Mouse (Mus musculus) thymus, postnatal 4 days (tissue): ENCODE data around the gene Nmrk2.
A peak's percentile ranks its signal among the peaks of the same experiment; 100 is the strongest.
"Not testable (repeated sequence)": the region's sequence is repeated elsewhere in the genome, so short reads cannot be mapped to it uniquely, and the experiment has no call there.

Experiments
- DNase-seq: peaks from one replicate; pipeline ENCODE4 v3.0.0; 2021

The Nmrk2 gene

DNA sequence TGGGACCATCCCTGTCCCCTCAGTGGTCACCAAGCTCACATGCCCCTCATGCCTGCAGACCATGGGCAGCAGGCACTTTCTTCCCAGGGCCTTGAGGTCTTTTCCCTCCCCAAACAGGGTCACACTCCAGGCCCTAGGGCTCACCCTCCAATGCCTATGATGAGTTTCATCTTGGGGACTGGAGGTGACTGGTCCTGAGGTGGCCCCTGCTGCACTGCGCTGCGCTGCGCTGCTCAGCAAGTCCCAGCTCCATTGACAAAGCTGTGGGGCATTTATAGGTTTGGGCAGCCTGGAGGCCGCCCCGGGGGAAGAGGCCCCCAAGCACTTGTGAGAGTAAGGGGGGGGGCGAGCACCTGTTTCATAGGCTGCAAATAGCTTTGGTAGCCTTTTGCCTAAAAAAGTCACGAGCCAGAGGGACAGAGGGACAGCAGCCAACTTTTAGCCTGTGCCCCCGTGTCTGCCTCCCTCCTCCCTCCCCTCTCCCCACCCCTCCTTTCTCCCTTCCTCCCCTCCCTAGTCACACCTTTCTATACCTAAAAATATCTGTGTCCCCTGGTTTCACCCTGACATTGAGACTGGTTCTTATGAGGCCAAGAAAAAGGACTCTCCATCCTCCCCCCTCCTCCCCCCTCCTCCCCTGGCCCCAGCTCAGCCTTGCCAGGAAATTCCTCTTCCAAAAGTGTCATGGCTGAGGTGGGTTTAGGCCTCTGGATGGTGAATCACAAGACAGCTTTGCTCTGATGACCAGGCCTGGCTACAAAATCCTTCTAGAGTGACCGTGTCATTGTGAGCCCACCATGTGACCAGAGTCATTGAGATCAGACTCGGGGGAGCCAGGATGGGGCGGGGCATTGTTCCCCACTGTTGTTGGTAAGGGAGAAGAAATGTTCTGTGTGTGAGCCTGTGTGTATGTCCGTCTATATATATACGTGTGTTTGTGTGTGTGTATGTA lies at the start of gene Nmrk2:
Gene Nmrk2, minus strand, starts transcription at position 245 of the 952 bp plus-strand sequence.
- DNase-seq = no peak

DNA sequence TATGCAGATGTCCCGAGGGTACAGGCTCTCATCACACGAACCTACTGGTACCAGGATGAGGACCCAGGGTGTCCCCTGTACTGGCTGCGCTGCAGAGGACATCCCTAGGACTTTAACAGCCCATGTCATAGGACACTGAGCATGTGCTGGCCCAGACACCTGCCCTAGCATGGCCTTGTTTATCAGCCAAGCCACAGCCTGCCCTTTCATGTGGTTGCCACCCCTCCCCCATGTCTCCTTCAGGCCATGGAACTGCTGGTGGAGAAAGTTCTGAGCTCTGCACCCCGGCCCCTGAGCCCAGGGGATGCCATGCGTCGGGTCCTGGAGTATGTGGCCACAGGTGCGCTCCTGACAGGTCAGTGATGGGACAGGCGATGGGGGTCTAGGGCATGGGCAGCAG lies 47.6 kb upstream of the Nmrk2 start:
- DNase-seq = no peak

GRCm38 (mm10) chr10:81247804-81248203 lies 46.0 kb upstream of the Nmrk2 start:
- no peak for DNase-seq

GRCm38 (mm10) chr10:81245166-81245565 lies 43.3 kb upstream of the Nmrk2 start:
- peak; percentile 24 for DNase-seq

DNA sequence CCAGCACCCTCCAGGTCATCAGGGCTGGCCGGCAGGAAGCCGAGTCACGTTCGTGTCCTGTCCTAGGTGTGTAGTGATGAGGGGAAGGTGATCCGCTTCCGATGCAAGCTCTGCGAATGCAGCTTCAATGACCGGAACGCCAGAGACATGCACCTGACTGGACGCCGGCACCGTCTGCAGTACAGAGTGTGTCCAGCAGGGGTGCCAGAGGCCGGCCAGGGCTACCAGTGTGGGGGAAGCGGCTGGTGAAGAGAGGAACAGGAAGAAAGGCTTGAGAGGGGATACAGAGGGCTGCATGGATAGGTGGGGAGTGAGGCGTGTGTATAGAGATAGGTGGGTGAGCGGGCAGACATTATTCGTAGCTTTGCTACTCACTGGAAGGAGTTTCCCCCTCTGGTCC lies 42.7 kb upstream of the Nmrk2 start:
- peak; percentile 91 for DNase-seq

DNA sequence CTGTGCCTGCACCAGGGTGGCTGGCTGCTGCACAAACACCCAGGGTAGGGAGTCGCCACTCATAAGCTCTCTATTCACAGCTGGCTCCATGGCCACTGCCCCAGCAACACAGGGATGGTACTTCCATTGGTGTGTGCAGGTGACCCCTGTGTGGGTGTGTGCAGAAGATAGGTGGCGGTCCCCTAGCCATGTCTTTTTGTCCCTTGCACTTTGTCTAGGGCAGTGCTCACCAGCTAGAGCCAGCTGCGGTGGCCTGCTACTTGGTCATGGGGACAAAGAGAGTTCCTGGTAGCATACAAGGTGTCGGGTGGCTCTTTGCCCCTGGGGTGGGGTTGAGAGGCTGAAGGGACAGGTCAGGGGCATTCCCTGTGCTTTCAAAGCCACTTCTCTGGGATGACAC lies 42.3 kb upstream of the Nmrk2 start:
- DNase-seq = peak; percentile 22

- DNase-seq = peak; percentile 64
These were observed 40.2 kb upstream of the Nmrk2 start for GRCm38 (mm10) chr10:81242021-81242420.

DNA sequence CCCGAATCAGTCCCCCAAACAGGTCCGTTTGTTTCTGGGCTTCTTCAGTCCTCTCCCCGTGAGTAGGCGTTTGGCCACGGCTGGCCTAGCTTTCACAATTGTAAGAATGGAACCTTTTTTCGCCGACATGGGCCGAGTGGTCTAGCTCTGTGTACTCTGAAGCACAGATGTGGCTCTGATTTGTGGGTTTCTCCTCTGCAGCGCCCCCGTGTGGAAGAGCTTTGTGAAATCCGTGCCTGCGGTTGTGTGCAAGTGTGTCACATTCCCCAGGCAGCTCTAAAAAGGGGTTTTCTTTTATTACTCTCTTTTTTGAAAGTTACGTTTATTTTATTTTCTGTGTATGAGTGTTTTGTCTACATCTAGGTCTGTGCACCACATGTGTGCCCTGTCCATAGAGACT lies 39.0 kb upstream of the Nmrk2 start:
- peak; percentile 92 for DNase-seq

DNA sequence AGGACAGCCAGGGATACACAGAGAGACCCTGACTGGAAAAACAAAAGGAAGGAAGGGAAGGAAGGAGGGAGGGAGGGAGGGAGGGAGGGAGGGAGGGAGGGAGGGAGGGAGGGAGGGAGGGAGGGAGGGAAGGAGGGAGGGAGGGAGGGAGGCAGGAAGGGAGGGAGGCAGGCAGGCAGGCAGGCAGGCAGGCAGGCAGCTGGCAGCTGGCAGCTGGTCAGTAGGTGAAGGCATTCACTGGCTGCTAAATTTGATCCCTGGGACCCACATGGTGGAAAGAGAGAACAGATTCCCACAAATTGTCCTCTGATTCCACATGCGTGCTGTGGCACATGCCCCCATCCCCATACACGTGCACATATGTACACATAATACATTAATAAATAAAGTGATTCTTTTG lies 36.8 kb upstream of the Nmrk2 start:
- DNase-seq = no peak

- peak; percentile 6 for DNase-seq
These were observed 34.8 kb upstream of the Nmrk2 start for GRCm38 (mm10) chr10:81236471-81237268.

DNA sequence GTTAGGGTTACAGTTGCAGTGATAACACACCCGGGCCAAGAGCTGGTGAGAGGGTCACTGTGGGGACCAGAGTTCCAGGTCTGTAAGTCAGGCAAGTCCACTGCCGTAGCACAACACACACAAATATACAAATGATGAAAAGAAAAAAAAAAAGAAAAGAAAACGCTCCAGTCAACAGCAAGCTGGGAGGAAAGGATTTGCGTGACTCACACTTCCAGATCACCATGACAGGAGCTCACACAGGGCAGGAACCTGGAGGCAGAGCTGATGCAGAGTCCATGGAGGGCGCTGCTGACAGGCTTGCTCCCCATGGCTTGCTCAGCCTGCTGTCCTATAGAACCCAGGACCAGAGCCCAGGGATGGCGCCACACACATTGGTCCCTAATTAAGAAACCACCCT lies 32.4 kb upstream of the Nmrk2 start:
- peak; percentile 12 for DNase-seq

DNA sequence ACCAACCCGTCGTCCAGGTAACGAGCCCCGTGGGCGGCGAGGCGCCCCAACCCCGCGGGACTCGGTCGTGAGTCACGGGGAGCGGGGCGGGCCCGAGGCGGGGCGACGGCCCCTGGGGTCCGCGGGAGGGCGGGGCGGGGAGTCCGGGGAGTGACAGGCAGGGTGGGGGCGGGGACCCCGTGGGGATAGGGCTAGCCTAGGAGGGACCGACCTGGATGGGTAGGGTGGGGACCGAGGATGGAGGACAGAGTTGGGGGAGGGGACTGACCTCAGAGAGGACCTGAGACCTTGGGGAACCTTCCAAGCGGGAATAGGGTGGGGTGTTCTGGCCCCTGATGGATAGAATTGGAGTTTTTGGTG lies 31.4 kb upstream of the Nmrk2 start:
- DNase-seq = no peak

- DNase-seq = peak; percentile 98
These were observed 30.9 kb upstream of the Nmrk2 start, which contains the start of gene Zfr2 for GRCm38 (mm10) chr10:81232580-81233225. Gene Zfr2, plus strand, starts transcription at chr10:81233155.

GRCm38 (mm10) chr10:81231436-81231835 lies 29.6 kb upstream of the Nmrk2 start:
- peak; percentile 22 for DNase-seq

GRCm38 (mm10) chr10:81230438-81231332 lies 28.8 kb upstream of the Nmrk2 start, which contains the start of gene Atcay:
Gene Atcay, minus strand, starts transcription at chr10:81230833.
- DNase-seq = peak; percentile 66

DNA sequence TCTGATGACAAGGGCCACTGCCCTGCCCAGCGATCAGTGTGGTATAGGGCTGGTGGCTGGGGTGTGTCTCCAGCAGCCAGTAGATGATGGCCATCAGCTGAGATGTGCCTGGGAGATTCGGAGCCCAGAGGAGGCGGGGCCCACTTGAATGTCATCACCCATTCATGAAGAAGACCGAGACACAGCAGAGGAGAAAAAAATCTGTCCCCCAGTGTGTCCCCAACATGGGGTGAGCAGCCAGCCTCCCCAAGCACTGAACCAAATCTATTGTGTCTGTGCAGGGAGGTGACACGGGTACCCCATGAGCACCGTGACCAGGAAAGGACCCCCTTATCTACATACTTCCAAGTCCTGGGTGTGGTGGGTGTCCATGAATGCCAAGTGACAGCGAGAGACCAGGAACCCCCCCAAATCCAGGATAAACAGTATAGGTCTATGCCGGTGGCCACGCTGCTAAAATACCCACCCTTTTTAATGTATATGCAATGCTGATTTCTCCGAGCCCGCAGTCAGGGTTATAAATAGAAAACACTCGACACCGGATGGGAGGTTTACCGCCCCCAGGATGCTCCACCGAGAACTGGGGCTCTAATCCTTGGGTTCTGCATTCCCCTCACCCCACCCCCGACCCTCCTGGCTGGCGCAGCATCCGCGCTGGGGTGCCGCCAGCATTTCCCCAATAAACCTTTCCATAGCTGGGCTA lies 28.0 kb upstream of the Nmrk2 start:
- DNase-seq = peak; percentile 44

DNA sequence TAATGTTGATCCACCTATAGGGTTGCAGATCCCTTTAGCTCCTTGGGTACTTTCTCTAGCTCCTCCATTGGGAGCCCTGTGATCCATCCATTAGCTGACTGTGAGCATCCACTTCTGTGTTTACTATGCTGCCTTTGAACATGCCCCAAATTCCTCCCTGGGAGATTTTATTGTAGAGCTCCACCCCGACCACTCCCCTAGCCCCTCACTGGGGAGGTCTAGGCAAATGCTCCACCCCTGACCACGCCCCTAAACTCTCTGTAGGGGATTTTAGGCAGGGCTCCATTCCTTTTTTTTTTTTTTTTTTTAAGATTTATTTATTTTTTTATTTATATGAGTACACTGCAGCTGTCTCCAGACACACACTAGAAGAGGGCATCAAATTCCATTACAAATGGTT lies 21.9 kb upstream of the Nmrk2 start:
- not testable (repeated sequence) for DNase-seq

GRCm38 (mm10) chr10:81221402-81222015 lies 19.7 kb upstream of the Nmrk2 start:
- DNase-seq = no peak

DNA sequence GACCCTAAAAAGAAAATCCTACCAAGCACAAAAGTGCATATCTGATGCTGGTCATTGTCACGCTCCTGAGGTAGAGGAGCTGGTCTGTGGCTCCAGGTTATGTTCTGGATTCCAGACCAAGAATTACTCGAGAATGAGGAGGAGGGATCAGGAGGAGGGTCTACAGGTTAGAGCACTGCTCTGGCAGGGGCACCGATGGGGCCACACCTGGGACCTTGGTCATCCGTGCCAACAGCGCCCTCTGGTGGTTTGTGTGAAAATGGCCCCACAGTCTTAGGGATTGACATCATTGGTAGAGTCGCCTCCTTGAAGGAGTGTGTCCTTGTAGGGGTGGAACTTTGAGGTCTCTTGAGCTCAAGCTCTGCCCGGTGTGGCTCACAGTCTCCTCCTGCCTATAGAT lies 16.1 kb upstream of the Nmrk2 start:
- peak; percentile 89 for DNase-seq

DNA sequence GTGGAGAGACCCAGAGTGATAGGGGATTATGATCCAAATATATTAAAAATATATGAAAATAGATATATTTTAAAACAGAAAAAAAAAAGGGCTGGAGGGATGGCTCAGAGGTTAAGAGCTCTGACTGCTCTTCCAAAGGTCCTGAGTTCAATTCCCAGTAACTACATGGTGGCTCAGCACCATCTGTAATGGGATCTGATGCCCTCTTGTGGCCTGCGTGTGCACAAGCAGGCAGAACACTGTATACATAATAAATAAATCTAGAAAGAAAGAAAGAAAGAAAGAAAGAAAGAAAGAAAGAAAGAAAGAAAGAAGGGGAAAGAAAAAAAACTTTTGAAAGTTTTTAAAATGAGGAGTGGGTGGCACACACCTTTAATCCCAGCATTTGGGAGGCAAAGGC lies 15.4 kb upstream of the Nmrk2 start:
- DNase-seq = peak; percentile 71

- no peak for DNase-seq
These were observed 15.0 kb upstream of the Nmrk2 start for GRCm38 (mm10) chr10:81216810-81217209.
